Mouse (Mus musculus) midbrain, postnatal 0 days (tissue): ENCODE data around the gene L3mbtl3. TPM values are rescaled to one million over a fixed set of nuclear protein-coding genes. Genes with fewer than 3 reads are reported as not detected.

Experiments used
- ATAC-seq: fragments of 200-750 bp; cut with Nextera tagmentation; 2 replicates; pipeline ENCODE4 v1.8.0; 2017; ENCODE audit warnings: moderate number of reproducible peaks, mild to moderate bottlenecking, moderate TSS enrichment, moderate library complexity; ENCODE audit not compliant: low FRiP score
- DNase-seq: peaks from one replicate; pipeline ENCODE4 v3.0.0-alpha.2; 2015; ENCODE audit warnings: low spot score
- H3K27ac ChIP-seq: fragments of 300-500 bp; sonication (generic); 2 replicates; pipeline ENCODE4 v1.5.1; 2014; ENCODE audit warnings: low read depth, mild to moderate bottlenecking, low read length, mixed read lengths
- H3K27me3 ChIP-seq: fragments of 300-500 bp; sonication (generic); 2 replicates; pipeline ENCODE4 v1.6.1; 2014; ENCODE audit warnings: low read length, control low read depth, mixed read lengths; ENCODE audit not compliant: insufficient read depth
- H3K36me3 ChIP-seq: fragments of 300-500 bp; sonication (generic); 2 replicates; pipeline ENCODE4 v1.6.1; 2014; ENCODE audit warnings: low read length, control low read depth, mixed read lengths; ENCODE audit not compliant: insufficient read depth
- H3K4me1 ChIP-seq: fragments of 300-500 bp; sonication (generic); 2 replicates; pipeline ENCODE4 v1.6.1; 2014; ENCODE audit warnings: mild to moderate bottlenecking, control low read depth, antibody characterized with exemption, low read length, mixed read lengths; ENCODE audit not compliant: insufficient read depth
- H3K4me2 ChIP-seq: fragments of 300-500 bp; sonication (generic); 2 replicates; pipeline ENCODE4 v1.6.1; 2014; ENCODE audit warnings: low read depth, mild to moderate bottlenecking, low read length, mixed read lengths; ENCODE audit not compliant: poor library complexity, severe bottlenecking
- H3K4me3 ChIP-seq: fragments of 300-500 bp; sonication (generic); 2 replicates; pipeline ENCODE4 v1.5.1; 2014; ENCODE audit warnings: low read depth, mild to moderate bottlenecking, low read length, moderate library complexity
- H3K9ac ChIP-seq: fragments of 300-500 bp; sonication (generic); replicated peaks from 2 replicates; pipeline ENCODE4 v1.6.1; 2014; ENCODE audit warnings: mild to moderate bottlenecking, low read length, moderate library complexity, mixed read lengths; ENCODE audit not compliant: poor library complexity, severe bottlenecking
- H3K9me3 ChIP-seq: fragments of 300-500 bp; sonication (generic); 2 replicates; pipeline ENCODE4 v1.6.1; 2016; ENCODE audit warnings: low read length, control low read depth
- CTCF ChIP-seq: IDR thresholded peaks from 2 replicates; pipeline ENCODE4 v1.5.1; 2016; ENCODE audit warnings: antibody characterized with exemption, mild to moderate bottlenecking
- WGBS: fragments of 180-500 bp; shearing (Covaris S2); extraction: QIAGEN DNeasy Blood & Tissue Kit; methylation state at CpG from one replicate; pipeline ENCODE4 v1.1.7; 2014; 5-methylcytosine and 5-hydroxymethylcytosine counted together
- polyA plus RNA-seq: library from polyadenylated mRNA; unstranded; fragments of >200 nt; fragmentation: Nextera tagmentation; extraction: Ambion mirVana; gene quantifications from 2 replicates; pipeline ENCODE4 v1.2.1, GENCODE M21; 2015
- total RNA-seq: library from RNA; depleted of rRNA; stranded (reverse); fragments of >200 nt; gene quantifications from 2 replicates; pipeline ENCODE4 v1.2.3, GENCODE M21; 2014

The L3mbtl3 gene
- total and polyA plus RNA-seq, 2 experiments from 2014 or later = 27.3 to 69.5 TPM

GRCm38 (mm10) chr10:26350153-26350552 is 25.6 kb downstream of the L3mbtl3 start:
- Histone ChIP-seq H3K4me1 (no peaks in the 10 kb centered on the region), H3K9ac (no peak overlapping the region), H3K27me3 (no peaks in the 10 kb centered on the region), H3K27ac (no peak overlapping the region), H3K4me3 (no peak overlapping the region), H3K36me3 (0 out of 2 replicates have a peak, but pooled peaks cover 3% of the 10 kb centered on the region), H3K9me3 (no peaks in the 10 kb centered on the region), H3K4me2 (no peak overlapping the region)
- ATAC-seq (no peak), DNase-seq (no peak)
- WGBS = 72% methylated on average over 1 of the region's 1 CpGs
- TF ChIP-seq CTCF = no peak

- ATAC-seq = no peak
- Histone ChIP-seq H3K9ac (no peak overlapping the region), H3K9me3 (no peaks in the 10 kb centered on the region), H3K4me1 (no peaks in the 10 kb centered on the region), H3K27ac (no peak overlapping the region), H3K27me3 (no peaks in the 10 kb centered on the region), H3K4me3 (no peak overlapping the region), H3K36me3 (peaks cover 8% of the 10 kb centered on the region; the same call in 1 of the 2 replicates), H3K4me2 (no peak overlapping the region)
- no peak for DNase-seq
- WGBS = 37% methylated on average over 7 of the region's 7 CpGs
- no peak for TF ChIP-seq CTCF
Observed at GRCm38 (mm10) chr10:26347614-26348013, 28.2 kb downstream of the L3mbtl3 start.

GRCm38 (mm10) chr10:26345879-26346278 is 29.9 kb downstream of the L3mbtl3 start:
- peak; percentile 47 for DNase-seq
- ATAC-seq = no peak
- Histone ChIP-seq H3K27me3 (no peaks in the 10 kb centered on the region), H3K27ac (no peak overlapping the region), H3K36me3 (peaks cover 5% of the 10 kb centered on the region), H3K4me1 (no peaks in the 10 kb centered on the region), H3K9ac (no peak overlapping the region), H3K9me3 (no peaks in the 10 kb centered on the region), H3K4me3 (no peak overlapping the region), H3K4me2 (no peak overlapping the region)
- peak; percentile 70 for TF ChIP-seq CTCF
- WGBS = 83% methylated on average over 1 of the region's 1 CpGs

GRCm38 (mm10) chr10:26337896-26338503 is 37.8 kb downstream of the L3mbtl3 start:
- no peak for TF ChIP-seq CTCF
- Histone ChIP-seq H3K9me3 (no peaks in the 10 kb centered on the region), H3K36me3 (peaks cover 32% of the 10 kb centered on the region), H3K4me3 (no peak overlapping the region), H3K9ac (no peak overlapping the region), H3K27me3 (no peaks in the 10 kb centered on the region), H3K4me1 (no peaks in the 10 kb centered on the region), H3K27ac (no peak overlapping the region), H3K4me2 (no peak overlapping the region)
- ATAC-seq (no peak), DNase-seq (no peak)
- 81% methylated on average over 23 of the region's 23 CpGs for WGBS

GRCm38 (mm10) chr10:26333966-26334365 is 41.8 kb downstream of the L3mbtl3 start:
- Histone ChIP-seq H3K9me3 (no peaks in the 10 kb centered on the region), H3K27ac (no peak overlapping the region), H3K36me3 (peaks cover 19% of the 10 kb centered on the region), H3K9ac (no peak overlapping the region), H3K4me1 (no peaks in the 10 kb centered on the region), H3K4me3 (no peak overlapping the region), H3K27me3 (no peaks in the 10 kb centered on the region), H3K4me2 (no peak overlapping the region)
- TF ChIP-seq CTCF = no peak
- ATAC-seq (no peak), DNase-seq (no peak)
- WGBS = 39% methylated on average over 5 of the region's 5 CpGs

- no peaks in the 10 kb centered on the region for H3K27me3 ChIP-seq
- no peaks in the 10 kb centered on the region for H3K4me1 ChIP-seq
- ATAC-seq (no peak), DNase-seq (no peak)
- H3K9me3 ChIP-seq = no peaks in the 10 kb centered on the region
- no peak overlapping the region for H3K9ac ChIP-seq
- TF ChIP-seq CTCF = no peak
- no peak overlapping the region for H3K4me3 ChIP-seq
- peaks cover 7% of the 10 kb centered on the region for H3K36me3 ChIP-seq
- 17% methylated on average over 2 of the region's 2 CpGs for WGBS
- no peak overlapping the region for H3K27ac ChIP-seq
- H3K4me2 ChIP-seq = no peak overlapping the region
Observed at GRCm38 (mm10) chr10:26332781-26333180, 43.0 kb downstream of the L3mbtl3 start.
